Mouse (Mus musculus) urinary bladder, postnatal 0 days (tissue): ENCODE data around the gene F13a1. TPM values are rescaled to one million over a fixed set of nuclear protein-coding genes. Genes with fewer than 3 reads are reported as not detected.

Source experiments
- polyA plus RNA-seq: library from polyadenylated mRNA; unstranded; fragments of >200 nt; fragmentation: Nextera tagmentation; extraction: Ambion mirVana; gene quantifications from 2 replicates; pipeline ENCODE4 v1.2.1, GENCODE M21; 2015

The F13a1 gene
- polyA plus RNA-seq, result 33.8 and 35.3 TPM in 2 replicates

DNA sequence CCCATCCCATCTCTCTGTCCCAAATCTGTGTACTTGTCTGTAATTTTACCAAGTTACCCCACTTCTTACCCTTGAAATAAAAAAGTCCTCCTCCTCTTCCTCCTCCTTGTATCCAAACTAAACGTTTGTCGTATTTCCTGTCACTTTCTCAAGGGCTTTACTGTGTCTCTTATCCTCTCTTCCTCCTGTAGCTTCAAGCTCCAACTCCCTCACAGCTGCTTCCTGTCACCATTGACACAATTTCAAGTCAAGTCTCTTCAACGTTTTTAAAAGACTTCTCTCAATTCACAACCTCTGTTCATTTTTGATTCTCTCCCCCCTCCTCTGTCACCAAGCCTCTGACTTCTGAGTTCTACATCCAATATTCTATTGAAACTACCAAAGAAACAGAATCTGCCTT, at the start of gene F13a1:
TSS of gene F13a1 (minus strand) at position 119 of the 400 bp plus-strand sequence.

